Mouse (Mus musculus): ENCODE data around the gene App.

DNA sequence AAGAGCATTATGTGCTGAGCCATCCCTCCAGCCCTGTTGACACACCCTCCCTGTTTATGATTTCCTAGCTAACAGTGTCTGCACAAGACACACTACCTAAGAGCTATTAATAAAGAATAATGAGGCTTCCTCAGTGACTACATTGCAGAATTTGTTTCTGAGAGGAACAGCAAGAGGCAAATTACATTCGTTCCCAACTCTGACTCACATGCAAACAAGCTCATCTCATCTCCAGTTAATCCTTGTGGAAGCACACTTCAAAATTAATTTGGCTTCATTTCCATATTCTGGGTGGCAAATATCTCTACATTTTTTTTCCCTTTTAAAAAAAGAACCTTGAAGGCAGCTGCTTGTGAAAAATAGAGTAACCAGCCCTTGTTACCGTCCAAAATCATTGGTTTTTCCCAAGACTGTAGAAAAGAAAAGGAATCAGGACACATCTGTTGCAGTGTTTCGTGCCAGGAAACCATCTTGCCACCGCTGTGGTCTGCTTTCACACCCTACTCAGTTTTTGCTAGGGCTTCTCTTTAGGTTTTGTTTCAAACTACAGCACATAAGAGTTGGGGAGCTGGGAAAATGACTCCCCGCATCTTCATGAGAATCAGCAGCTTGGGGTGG is 171.5 kb downstream of the App start:
- no peak for TF ChIP-seq CTCF (IDR thresholded peaks at IDR 0.05; ENCODE audit: low read depth)
- no peak for TF ChIP-seq EP300 (IDR thresholded peaks at IDR 0.05; ENCODE audit: low read depth)
